Mouse (Mus musculus): ENCODE measurements around the gene Sema4b.

Sema4b gene

DNA sequence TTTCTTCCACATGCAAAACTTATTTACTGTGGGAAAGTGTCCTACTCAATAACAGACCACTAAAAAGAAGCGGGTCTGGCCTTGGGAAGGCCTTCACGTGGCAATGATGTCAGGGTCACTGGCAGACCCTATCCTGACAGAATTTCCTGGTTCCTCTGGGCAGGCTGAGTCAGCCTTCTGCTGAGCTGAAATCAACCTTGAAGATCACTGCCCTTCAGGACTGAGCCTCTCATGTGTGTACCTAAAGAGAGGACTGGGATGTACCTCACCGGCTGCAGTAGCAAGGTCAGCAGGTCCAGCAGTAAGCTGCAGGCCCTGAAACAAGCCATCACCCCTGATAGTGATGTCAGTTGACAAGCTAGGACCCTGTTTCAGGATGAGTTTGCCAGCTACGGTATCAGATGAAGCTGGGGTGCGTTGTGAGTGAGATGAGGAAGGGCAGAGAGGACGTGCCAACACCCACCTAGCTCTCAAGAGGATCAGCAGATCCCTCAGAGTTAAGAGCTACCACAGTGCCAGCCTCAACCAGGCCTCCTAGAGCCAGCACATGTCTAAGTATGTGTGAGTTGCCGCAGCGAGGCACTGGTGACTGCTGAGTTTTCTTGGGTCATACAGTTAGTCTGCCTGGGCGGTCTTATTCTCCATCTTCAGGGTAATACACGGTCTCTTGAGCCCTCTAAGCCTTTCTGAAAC, 8.5 kb upstream of the Sema4b start:
- no peak for DNase-seq

DNA sequence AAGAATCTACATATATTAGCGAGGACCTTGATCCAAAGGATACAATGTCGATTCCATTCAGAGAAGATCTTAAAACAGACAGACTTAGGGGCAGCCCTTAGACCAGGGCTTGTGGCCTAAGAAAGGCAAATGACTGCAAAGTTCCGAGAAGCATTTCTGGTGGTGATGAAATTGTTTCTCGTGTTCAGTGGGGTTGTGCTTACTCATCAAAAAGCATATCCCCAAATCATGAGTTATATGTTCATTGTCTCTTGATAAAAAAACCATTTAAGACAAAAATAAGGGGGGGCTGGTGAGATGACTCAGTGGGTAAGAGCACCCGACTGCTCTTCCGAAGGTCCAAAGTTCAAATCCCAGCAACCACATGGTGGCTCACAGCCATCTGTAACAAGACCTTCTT, 7.3 kb upstream of the Sema4b start:
- no peak for DNase-seq

DNA sequence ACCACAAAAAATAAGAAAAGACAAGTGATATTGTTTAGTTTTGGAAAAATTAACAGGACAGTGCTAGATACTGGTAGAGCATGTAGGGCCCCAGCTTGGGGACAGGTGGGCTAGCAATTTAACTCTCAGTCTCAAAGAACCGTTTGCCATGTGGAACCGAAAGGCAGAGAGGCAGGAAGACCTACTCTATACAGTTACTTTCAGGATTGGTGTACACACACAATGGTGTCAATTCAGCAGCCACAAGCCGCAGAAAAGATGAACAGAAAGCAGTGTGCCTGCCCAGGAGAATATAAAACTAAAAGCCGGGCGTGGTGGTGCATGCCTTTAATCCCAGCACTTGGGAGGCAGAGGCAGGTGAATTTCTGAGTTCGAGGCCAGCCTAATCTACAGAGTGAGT, 6.9 kb upstream of the Sema4b start:
- DNase-seq: peak in 1 of 2 experiments; percentile 47

DNA sequence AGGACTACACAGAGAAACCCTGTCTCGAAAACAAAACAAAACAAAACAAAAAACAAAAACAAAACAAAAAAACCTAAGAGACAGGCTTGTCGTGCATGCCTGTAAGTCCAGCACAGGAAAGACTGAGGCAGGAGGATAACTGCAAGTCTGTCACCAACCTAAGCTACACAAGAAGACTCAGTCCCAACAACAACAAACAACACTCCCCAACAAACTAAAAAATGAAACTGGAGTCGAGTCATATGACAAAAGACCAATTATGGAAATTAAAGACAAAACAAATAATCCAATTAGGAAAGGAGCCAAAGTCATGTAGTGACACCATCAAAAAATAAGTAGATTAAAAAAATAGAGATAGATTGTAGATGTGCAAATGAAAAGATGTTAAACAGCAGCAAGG, 6.4 kb upstream of the Sema4b start:
- DNase-seq: no peak

DNA sequence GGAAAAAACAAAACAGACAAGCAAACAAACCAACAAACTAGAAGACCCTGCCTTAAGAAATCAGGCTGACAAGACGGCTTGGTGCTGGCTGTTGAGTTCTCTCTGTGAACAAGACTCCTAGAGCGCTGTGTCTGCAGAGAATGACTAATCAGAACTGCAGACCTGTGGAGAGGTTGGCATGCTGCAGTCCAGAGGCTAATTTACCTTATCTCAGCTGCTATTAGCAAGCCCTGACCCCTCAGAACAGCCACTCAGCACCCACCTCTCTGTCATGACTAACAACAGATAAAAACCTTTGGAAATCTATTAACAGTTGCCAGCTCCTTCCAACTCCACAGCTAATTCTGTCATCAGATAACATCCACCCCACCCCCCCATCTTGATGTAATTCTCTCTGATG, 5.6 kb upstream of the Sema4b start:
- DNase-seq: no peak

DNA sequence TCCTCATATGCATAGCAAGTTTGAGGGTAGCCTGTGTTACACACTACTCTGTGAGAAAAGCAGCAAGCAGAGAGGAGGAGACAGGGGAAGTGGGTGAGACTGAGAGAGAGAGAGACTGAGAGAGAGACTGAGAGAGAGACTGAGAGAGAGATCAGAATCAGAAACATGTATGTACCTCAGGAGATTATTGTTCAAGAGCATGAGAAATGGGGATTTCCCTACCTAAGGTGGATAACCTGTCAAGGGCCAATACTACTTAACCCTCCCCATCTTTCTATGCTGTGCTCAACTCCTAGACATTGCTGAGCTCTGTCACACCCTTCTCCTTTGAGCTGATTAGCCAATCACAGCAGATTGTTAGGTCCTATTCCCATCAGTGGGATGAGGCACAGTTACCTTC, 4.5 kb upstream of the Sema4b start:
- DNase-seq: no peak

DNA sequence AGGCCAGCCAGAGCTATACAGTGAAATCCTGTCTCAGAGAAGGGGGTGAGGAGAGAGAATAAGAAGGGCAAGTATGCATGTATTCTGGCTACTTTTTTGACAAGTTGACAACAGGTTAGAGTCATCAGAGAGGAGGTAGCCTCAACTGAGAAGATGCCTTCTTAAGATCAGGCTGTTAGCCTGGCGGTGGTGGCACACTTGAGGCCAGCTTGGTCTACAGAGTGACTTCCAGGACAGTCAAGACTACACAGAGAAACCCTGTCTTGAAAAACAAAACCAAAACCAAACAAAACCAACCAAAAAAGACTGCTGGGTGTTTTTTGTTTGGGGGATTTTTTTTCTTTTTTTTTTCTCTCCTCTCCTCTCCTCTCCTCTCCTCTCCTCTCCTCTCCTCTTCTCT, 3.2 kb upstream of the Sema4b start:
- no peak for DNase-seq

DNA sequence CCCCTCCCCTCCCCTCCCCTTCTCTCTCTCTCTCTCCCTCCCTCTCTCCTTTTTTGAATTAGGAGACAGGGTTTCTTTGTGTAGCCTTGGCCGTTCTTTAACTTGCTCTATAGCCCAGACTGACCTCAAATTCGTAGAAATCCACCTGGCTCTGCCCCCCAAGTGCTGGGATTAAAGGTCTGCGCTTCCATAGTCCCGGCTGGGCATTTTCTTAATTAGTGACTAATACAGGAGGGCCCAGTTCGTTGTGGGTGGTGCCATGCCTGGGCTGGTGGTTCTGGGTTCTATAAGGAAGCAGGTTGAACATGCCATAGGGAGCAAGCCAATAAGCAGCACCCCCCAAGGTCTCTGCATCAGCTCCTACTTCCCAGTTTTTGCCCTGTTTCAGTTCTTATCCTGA, 2.7 kb upstream of the Sema4b start:
- DNase-seq: no peak

DNA sequence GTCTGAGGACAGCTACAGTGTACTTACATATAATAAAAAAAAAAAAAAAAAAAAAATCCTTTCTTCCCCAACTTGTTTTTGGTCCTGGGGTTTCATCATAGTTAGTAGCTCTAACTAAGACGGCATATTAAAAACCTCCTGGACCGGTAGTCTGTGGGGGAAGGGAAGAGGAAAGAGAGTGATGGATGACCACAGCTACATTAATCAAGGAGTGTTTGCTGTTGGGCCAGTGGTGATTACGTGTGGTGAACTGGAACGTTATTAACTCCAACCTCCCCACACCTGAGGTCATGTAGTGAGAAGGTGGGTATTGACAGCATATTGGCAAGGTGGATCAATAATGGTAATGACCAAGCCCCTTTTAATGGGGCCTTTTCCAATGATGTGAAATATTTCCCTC, 2.1 kb upstream of the Sema4b start:
- DNase-seq: no peak

DNA sequence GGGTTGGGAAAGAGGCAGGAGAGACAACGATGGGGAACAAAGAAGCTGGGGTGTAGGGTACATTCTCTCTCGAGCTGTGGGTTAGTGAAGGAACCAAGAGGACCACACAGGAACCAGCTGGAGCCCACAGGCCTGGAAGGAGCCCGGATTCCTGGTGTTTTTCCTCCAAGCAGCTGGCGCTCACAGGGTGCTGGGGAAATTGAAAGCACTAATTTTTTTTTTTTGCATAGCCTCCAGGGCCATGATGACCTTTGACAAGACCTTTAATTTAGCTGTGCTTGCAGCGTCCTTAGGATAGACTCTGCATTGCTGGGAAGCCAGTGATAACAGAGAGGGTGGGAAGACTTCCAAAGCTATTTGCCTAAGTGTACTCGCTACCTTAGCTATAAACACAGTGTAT, 1.7 kb upstream of the Sema4b start:
- no peak for DNase-seq

DNA sequence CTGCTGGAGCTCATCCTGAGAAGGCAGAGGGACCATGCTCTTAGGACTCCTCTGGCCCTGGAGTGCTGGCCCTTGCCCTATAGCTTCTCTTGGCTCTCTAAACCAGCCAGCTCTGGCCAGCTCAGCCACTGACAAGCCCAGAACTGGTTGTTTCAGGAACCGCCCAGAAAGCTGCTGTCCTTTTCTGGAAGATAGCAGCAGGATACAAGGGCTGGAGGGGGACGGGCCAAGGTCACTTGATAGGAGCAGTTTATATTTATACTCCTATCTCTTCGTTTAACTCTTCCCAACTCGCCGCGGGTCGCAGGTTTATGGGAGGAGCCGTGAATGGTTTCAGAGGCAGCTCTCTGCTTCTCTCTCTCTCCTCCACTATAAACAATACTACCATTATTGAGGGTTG, 620 bp upstream of the Sema4b start:
- DNase-seq: no peak

DNA sequence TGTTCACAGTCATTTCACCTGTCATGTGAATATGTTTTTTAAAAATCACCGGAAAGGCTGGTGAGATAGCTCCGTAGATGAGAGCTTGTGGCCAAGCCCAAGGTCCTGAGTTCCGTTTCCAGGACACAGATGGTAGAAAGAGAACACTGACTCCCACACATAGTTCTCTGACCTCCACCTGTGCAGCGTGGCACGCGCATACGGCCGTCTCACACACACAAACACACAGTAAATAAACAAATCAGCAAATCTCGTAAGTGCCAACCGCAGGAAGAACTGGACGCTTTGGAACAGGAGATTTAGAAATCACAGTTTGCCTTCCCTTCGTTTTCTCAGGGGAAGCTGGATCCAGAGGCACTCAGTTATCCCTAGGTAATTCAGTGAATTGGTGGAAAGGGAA, 860 bp downstream of the Sema4b start:
- no peak for DNase-seq

DNA sequence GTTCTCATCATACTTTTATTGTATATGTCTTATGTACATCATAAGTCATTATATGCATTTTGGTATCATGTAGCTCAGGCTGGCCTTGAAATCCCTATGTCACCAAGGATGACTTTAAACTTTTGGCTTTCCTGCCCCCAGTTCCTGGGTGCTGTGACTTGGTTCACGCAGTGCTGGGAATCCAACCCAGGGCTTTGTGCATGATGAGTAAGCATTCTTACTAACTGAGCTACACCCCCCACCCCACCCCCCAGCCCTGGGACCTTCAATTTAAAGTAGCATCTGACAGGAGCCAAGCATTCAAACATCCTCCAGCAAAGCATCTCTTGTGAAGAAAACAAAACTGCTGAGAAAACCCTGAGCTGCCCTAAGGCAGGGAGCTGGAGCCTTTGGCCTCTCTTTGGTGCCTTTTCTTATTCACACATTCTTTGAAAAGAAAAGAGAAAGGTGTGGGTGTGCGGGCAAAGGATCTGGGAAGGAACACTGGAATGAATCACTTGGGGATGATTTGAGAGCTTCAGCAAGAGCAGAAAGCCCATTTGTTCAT, 2.0 kb downstream of the Sema4b start:
- DNase-seq: no peak

DNA sequence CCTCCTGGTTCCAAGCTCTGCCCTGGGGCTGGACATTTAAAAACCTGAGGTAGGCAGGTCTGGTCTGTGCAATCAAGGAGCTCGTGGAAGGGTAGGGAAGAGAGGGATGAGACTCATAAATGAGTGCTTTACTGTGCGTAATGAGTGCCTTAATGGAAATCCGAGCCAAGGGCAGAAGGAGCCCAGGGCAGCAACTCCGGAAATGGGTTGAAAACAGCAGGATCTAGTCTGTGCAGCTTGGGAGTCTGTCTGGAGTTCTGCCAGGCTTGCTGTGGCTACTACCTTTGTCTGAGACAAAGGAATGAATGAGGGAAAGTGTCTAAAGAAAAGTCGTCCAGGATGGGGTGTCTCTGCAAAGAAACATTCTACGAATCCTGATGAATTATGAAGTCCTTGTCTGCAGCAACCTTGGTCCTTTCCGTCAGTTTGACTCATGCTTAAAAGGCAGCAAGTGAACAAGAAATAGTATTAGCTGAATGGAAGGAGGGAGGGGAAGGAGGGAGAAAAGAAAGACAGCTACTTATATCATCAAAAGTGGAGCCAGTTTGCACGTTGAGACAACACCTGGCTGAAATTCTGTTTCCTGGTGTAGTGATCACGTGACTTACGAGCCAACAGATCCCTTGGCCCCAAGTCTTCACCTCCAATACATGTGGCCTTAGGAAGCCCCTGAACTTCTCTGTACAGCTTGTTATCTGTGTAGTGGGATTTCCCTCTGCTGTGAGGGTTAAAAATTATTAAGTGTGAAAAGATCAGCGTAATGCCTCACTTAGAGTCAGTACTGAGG, 2.7 kb downstream of the Sema4b start:
- DNase-seq: no peak

DNA sequence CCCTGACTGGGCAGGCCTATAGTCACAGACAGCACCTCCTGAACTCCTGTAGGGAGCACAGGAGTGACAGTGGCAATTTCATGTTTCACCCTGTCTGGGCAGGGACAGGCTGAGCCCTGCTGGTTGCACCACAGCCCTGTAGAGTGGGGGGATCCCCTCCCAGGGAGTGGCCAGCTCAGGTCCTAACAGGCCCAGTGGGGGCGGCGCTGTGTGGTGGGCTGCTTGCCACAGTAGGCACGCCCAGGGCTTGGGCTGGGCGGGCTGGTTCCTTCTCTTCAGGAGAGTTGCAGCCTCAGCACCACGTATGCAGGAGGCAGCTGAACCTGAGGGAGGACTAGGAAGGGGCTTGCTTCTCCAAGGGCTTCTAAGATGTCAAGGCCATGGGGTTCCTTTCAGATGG, 4.8 kb downstream of the Sema4b start:
- DNase-seq: peak; percentile 61 to 62

DNA sequence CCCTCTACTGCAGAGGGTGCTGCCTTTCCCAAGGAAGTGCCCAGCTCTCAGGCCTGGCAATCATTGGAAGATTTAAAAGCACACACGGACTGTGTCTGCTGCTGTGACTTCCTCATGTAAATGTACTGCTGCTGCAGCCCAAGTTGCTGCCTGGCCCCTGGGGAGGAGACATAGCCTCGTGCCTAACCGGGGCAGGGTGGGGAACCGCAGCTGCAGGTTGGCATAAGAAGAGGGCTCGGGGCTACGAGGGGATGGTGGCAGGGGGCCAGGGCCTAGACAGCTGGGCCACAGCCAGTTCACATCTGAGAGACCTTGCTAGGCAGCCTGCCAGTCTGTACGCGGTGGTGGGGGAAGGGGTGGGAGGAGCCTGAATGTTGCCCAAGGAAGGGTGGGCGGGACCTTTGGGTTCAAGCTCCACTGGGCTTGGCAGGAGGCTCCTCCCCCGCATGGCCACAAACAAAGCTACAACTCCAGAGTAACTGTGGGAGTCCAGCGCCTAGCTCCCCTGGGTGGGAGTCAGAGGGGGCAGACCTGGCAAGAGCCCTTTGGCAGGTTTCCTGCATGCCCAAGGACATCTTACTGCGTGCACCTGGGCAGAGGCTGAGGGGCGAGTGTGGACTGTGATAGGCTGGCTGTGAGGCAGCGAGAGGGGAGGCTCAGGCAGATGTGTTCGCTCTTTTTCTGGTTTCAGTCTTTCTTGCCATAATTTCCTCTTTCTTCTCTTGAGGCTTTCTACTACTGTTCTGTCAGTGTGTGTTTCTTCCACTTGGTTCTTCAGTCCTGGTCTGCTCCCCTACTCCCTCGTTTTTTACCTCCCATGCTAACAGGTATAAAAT, 5.8 kb downstream of the Sema4b start:
- peak; percentile 88 to 90 for DNase-seq

DNA sequence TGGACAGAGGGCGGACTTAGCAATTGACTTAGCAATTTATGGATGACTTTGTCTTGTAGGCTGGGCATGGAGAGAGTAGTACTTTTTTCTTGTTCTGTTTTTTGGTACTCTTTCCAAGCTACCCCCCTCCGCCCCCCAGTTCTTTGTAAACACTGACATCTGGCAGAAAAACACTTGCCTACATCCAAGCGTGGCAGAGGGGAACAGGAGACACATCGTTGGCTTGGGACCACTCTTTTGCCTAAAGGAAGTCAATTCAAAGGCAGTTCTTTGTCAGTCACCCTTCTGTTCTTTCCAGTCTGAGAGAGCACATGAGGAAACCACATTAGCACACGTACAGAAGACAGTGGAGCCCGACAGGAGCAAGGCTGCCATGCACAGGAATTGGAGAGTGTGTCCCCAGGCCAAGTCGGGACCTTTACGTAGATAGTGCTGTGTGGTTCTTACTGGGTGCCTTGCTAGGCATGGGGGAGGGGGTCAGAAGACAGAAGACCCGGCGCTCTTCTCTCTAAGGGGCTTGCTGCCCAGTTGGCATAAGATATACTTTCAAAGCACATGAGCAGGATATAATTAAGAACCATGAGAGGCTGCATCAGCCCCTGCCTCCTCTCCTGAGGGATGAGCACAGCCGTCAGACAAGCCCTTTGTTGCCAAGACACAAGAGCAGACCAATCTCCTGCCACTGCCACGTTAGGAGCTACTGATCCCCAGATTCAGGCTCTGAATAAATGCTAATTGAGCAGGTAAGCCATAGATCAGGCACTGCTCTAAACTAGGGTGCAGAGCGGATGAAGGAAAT, 7.5 kb downstream of the Sema4b start:
- no peak for DNase-seq

DNA sequence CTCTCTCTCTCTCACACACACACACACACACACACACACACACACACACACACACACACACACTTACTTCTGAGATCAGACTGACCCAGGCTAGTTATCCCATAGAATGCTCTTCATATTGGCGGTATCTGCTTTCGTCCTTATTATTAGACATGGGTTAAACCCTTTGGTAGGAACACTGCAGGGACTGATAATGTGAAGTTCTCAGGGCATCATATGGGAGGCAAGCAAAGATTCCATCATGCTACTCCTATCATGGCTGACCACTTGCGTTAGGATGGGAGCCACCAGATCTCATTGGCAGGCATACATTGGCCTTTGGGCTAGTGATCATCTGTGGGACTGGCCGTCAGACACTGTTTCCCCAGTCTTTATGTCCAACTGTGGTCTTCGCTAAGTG, 8.5 kb downstream of the Sema4b start:
- no peak for DNase-seq

DNA sequence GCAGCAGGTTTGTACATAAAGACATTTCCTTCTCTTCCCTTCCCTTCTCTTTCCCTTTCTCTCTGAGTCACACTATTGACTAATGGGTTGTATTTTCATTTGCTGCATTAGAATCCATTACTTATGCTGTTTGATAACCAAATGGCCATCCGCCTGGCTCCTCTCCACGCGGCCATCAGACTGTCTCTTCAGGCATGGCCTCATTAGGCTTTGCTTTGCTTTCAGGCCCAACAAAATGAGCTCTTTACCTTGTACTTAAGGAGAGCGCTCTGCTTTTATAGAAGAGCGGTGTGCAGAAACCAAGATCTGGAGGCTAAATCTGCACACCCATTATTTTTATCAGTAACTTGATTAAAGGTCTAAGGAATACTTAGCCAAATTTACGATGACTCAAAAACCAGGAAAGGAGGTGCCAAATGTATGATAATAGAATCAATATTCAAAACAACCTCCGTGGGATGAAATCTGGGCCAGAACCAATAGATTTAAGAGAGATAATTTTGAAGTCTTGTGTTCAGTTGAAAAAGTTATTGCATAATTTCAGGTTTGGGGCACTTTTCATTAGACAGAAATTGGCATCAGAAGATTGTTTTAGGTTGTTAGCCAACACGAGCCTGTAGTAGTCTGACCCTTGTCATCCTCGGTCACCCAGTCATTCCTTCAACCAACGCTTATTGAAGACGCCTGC, 9.1 kb downstream of the Sema4b start:
- no peak for DNase-seq

DNA sequence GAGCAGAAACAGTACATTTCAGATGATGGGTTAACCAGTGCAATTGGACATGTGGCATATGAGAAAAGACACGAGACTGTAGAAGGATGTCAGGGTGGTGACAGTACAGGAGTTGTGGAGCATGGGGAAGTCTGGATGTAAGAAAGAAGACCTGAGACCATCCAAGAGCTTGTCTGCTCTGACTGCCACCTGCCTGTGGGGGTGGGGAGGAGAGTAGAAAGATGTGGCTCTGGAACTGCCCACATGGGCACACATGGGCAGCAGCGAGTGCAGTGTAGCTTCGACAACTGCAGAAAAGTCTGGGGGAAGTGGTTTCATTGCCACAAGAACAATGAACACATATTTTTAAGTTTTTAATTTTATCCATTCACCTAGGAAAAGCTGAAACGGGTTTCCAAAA, 10.7 kb downstream of the Sema4b start:
- peak; percentile 76 to 80 for DNase-seq

DNA sequence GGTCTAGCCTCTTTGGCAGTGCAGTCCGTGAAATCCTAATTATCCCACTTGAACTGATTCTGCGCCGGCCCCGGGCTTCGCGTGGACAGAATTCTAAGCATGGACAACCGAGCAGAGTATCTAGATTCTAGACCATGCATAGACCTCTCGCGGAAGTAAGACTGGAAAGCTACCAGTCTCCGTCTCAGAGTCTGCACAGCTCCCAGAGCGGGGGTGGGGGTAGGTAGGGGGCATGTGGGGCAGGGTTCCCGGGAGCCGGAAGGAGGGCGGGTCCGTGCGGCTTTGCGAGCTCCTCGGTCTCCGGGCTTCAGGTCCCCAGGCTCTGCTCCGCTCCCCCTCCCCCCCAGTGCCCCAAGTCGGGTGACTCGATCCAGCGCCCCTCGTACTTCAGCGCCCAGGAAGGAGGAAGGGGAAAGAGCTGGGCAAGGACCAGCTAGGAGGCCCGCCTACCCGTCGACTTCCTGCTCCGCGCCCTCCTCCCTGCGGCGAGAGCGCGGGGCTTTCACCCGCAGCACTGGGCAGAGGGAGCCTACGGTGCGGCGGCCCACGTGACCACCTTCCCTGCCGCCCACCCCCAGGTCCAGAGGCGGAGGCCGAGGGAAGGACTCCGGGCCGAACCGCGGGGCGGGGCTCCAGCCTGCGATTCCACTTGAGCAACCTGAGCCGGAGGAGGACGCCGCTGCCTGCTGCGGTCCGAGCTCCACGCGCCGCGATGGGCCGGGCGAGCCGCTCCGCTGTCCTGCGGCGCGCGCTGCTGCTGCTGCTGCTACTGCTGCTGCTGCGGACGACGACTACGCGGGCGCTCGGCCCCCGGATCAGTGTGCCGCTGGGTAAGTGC, 11.5 kb downstream of the Sema4b start:
- peak; percentile 71 to 74 for DNase-seq
